Mouse (Mus musculus): ENCODE data around the gene Kif2c.
A peak's percentile ranks its signal among the peaks of the same experiment; 100 is the strongest.

The Kif2c gene

DNA sequence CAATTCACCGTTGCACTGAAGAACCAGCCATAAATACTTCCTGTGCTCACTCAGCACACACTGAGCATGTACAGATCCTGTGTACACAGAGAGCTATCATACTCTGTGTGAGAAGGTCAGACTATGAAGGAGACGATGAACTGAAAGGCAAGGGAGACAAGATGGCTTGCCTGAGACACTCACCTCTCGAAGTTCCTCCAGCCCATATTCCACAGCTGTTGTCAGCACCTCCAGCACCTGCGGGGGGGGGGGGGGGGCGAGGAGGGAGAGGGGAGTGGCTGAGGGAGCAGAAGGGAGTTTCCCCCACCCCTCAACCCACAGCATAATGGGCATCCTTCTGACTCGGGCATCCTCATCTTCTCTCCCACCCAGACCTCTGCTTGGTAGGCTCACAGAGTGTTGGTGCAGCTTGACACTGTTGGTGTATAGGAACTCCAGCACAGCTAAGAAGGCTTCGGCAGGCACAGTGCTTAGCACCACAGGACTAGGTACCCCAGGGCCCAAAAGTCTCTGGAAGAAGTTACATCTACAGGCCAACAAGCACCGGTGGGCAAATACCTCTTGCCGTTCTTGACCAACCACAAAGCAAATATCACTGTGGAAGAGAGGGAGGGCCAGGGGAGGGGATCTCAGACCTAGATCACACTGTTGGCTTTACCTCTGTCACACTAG is 58.8 kb downstream of the Kif2c start:
- no peak for ATAC-seq (ENCODE audit: insufficient number of reproducible peaks, low FRiP score, low TSS enrichment)

- no peak for ATAC-seq (ENCODE audit: insufficient number of reproducible peaks, low FRiP score, low TSS enrichment)
These were observed 60.2 kb downstream of the Kif2c start for GRCm38 (mm10) chr4:117122209-117122608.

GRCm38 (mm10) chr4:117120445-117121414 is 61.7 kb downstream of the Kif2c start:
- ATAC-seq (ENCODE audit: insufficient number of reproducible peaks, low FRiP score, low TSS enrichment), result peak; percentile 97

- ATAC-seq (ENCODE audit: insufficient number of reproducible peaks, low FRiP score, low TSS enrichment), result no peak
These were observed 62.4 kb downstream of the Kif2c start for GRCm38 (mm10) chr4:117120052-117120444.

DNA sequence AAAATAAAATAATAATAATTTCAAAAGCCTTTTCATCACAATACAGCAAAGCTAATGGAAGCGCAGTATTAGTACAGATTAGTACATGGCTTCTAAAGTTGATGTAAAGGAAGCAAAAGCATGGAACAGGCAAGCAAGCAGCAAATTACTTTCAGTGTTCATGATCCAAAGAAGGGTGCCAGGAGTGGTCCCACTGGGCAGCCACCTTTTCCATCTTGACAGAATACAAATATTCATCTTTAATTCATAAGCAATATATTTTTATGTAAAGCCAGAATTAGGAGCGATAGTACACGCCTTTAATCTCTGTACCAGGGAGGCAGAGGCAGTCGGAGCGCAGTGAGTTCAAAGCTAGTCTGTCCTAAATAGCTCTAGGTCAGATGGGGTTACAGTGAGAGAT is 62.8 kb downstream of the Kif2c start:
- ATAC-seq (ENCODE audit: insufficient number of reproducible peaks, low FRiP score, low TSS enrichment), result no peak

DNA sequence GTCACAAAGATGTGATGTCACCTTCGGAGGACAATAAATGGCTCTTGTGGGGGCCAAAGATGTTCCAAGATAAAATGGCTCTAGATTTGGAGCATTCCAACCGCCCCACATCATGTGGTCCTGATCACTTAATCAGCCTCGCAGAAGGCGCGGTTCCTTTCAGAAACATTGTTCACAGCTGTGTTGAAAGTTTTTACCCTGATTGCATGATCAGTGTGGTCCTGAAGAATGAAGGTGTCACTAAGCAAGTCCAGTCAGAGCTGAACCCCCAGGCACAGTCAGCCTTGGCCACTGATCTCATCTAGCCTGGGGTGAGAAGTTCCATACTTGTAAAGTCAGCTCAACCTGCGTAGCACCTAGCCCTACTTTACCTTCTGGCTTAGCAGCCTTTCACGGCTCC is 64.5 kb downstream of the Kif2c start:
- no peak for ATAC-seq (ENCODE audit: insufficient number of reproducible peaks, low FRiP score, low TSS enrichment)

GRCm38 (mm10) chr4:117115592-117115991 is 66.8 kb downstream of the Kif2c start:
- no peak for ATAC-seq (ENCODE audit: insufficient number of reproducible peaks, low FRiP score, low TSS enrichment)

DNA sequence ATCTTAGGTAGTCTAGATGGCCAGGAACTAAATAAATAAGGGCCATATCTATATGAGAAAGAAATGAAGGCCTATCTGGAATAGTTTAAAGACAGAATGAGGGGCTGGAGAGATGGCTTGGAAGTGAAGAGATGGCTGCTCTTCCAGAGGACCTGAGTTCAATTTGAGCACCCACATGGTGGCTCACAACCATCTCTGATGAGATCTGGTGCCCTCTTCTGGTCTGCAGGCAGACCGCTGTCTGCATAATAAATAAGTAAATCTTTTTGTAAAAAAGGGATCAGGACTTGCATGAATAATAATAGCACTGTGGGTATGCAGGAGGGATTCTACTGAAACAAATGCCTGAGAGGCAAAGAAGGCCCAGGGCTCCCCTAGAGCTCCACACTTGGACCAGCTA is 69.2 kb downstream of the Kif2c start:
- no peak for ATAC-seq (ENCODE audit: insufficient number of reproducible peaks, low FRiP score, low TSS enrichment)

- ATAC-seq (ENCODE audit: insufficient number of reproducible peaks, low FRiP score, low TSS enrichment), result no peak
These were observed 71.5 kb downstream of the Kif2c start for GRCm38 (mm10) chr4:117110985-117111384.

- no peak for ATAC-seq (ENCODE audit: insufficient number of reproducible peaks, low FRiP score, low TSS enrichment)
These were observed 72.2 kb downstream of the Kif2c start for GRCm38 (mm10) chr4:117110249-117110648.

Measured in cerebellum, adult (tissue).